Mouse (Mus musculus): Measurements from ENCODE around the gene Ap2a1.

- TF ChIP-seq CTCF (IDR thresholded peaks at IDR 0.05) (no peak), POLR2A (IDR thresholded peaks at IDR 0.05; ENCODE audit: insufficient read depth, low read depth, low read length) (no peak), EP300 (IDR thresholded peaks at IDR 0.05; ENCODE audit: insufficient read depth, low read depth, low read length) (no peak)
Measured at GRCm38 (mm10) chr7:44853065-44853464, 76.2 kb downstream of the Ap2a1 start.
